Mouse (Mus musculus) kidney, postnatal 0 days (tissue): ENCODE measurements around the gene Fignl2. TPM values are rescaled to one million over a fixed set of nuclear protein-coding genes. Genes with fewer than 3 reads are reported as not detected.
"Not testable (repeated sequence)": the region's sequence is repeated elsewhere in the genome, so short reads cannot be mapped to it uniquely, and the experiment has no call there.

ENCODE experiments used
- ATAC-seq: fragments of 200-750 bp; cut with Nextera tagmentation; replicated peaks from 2 replicates; pipeline ENCODE4 v1.8.0; 2017; ENCODE audit warnings: low read depth, moderate number of reproducible peaks, moderate TSS enrichment, moderate library complexity; ENCODE audit not compliant: low FRiP score
- DNase-seq: peaks from one replicate; pipeline ENCODE4 v3.0.0-alpha.2; 2016; ENCODE audit warnings: low spot score
- H3K27ac ChIP-seq: fragments of 300-500 bp; sonication (generic); 2 replicates; pipeline ENCODE4 v1.5.1; 2014; ENCODE audit warnings: mild to moderate bottlenecking
- H3K27me3 ChIP-seq: fragments of 300-500 bp; sonication (generic); 2 replicates; pipeline ENCODE4 v1.6.1; 2014; ENCODE audit warnings: low read length, mixed read lengths; ENCODE audit not compliant: insufficient read depth
- H3K36me3 ChIP-seq: fragments of 300-500 bp; sonication (generic); 2 replicates; pipeline ENCODE4 v1.6.1; 2014; ENCODE audit warnings: low read length, mixed read lengths; ENCODE audit not compliant: insufficient read depth
- H3K4me1 ChIP-seq: fragments of 300-500 bp; sonication (generic); replicated peaks from 2 replicates; pipeline ENCODE4 v1.6.1; 2014; ENCODE audit warnings: antibody characterized with exemption, low read length, mixed read lengths; ENCODE audit not compliant: insufficient read depth
- H3K4me2 ChIP-seq: fragments of 300-500 bp; sonication (generic); 2 replicates; pipeline ENCODE4 v1.6.1; 2014; ENCODE audit warnings: mild to moderate bottlenecking, low read length, moderate library complexity, mixed read lengths
- H3K4me3 ChIP-seq: fragments of 300-500 bp; sonication (generic); replicated peaks from 2 replicates; pipeline ENCODE4 v1.5.1; 2014; ENCODE audit warnings: low read depth, low read length
- H3K9ac ChIP-seq: fragments of 300-500 bp; sonication (generic); 2 replicates; pipeline ENCODE4 v1.6.1; 2014; ENCODE audit warnings: low read depth, low read length
- H3K9me3 ChIP-seq: fragments of 300-500 bp; sonication (generic); replicated peaks from 2 replicates; pipeline ENCODE4 v1.6.1; 2016; ENCODE audit warnings: low read length, inconsistent platforms, mixed read lengths
- CTCF ChIP-seq: IDR thresholded peaks from 2 replicates; pipeline ENCODE4 v1.5.1; 2016; ENCODE audit warnings: antibody characterized with exemption, low read depth, mild to moderate bottlenecking, moderate library complexity
- WGBS: fragments of 180-500 bp; shearing (Covaris S2); extraction: QIAGEN DNeasy Blood & Tissue Kit; methylation state at CpG from one replicate; pipeline ENCODE4 v1.1.7; 2014; 5-methylcytosine and 5-hydroxymethylcytosine counted together
- polyA plus RNA-seq: library from polyadenylated mRNA; unstranded; fragments of >200 nt; fragmentation: Nextera tagmentation; extraction: Ambion mirVana; gene quantifications from 2 replicates; pipeline ENCODE4 v1.2.1, GENCODE M21; 2015

Fignl2 gene
- polyA plus RNA-seq, 1 experiment from 2014 or later = 0.47 TPM

DNA sequence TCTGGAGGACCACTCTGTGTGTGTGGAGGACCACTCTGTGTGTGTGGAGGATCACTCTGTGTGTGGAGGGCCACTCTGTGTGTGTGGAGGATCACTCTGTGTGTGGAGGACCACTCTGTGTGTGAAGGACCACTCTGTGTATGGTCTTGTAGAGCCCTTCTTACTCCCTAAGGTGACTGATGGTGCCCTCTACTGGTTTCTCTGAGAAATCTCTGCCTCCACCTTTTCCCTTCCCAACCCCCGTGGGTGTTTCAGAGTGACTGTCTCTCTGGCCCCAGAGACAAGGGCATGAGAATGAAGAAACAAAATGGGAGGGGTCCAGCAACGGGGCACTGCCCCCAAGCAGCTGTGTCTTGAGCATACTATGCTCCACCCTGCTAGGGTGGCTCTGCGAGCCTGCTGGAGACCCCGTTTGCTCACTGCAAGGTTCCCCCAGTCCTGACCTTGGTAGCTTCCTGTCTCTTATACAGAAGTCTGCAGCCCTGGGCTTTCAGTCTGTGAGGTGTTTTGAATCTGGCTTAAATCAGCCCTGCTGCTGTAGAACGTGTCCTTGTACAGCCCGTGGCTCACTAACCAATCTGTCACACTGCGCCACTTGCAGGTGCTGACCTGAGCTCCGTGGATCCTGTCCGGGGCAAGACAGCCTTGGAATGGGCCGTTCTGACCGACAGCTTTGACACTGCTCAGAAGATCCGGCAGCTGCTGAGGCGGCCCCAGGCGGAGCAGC lies 40.2 kb upstream of the Fignl2 start:
- H3K27ac ChIP-seq = no peak overlapping the region
- no peak overlapping the region for H3K9ac ChIP-seq
- H3K4me1 ChIP-seq = peaks cover 8% of the 10 kb centered on the region; the same call in 1 of the 2 replicates
- H3K27me3 ChIP-seq = no peaks in the 10 kb centered on the region
- no peak overlapping the region for H3K4me3 ChIP-seq
- DNase-seq (peak; percentile 78), ATAC-seq (0 out of 2 replicates have a peak, but pooled peaks have one; percentile 33)
- 52% methylated on average over 14 of the region's 14 CpGs for WGBS
- H3K4me2 ChIP-seq = no peak overlapping the region
- peak; percentile 73 for TF ChIP-seq CTCF
- H3K36me3 ChIP-seq = no peaks in the 10 kb centered on the region
- no peaks in the 10 kb centered on the region; the same call in 1 of the 2 replicates for H3K9me3 ChIP-seq

GRCm38 (mm10) chr15:101115511-101116110 lies 37.2 kb upstream of the Fignl2 start, which contains the start of gene Ankrd33:
Gene Ankrd33 (plus strand): TSS chr15:101115755.
- H3K9ac ChIP-seq = no peak within 1 kb of the TSS
- WGBS = 78% methylated on average over 5 of the region's 5 CpGs
- TF ChIP-seq CTCF = no peak
- no peak within 1 kb of the TSS for H3K27ac ChIP-seq
- DNase-seq = no peak
- no peaks in the 10 kb centered on the region for H3K27me3 ChIP-seq
- peaks cover 8% of the 10 kb centered on the region; the same call in 1 of the 2 replicates for H3K4me1 ChIP-seq
- H3K36me3 ChIP-seq = no peaks in the 10 kb centered on the region
- ATAC-seq = no peak
- H3K4me2 ChIP-seq = no peak within 1 kb of the TSS
- H3K9me3 ChIP-seq = no peaks in the 10 kb centered on the region; the same call in 1 of the 2 replicates
- no peak within 1 kb of the TSS for H3K4me3 ChIP-seq

DNA sequence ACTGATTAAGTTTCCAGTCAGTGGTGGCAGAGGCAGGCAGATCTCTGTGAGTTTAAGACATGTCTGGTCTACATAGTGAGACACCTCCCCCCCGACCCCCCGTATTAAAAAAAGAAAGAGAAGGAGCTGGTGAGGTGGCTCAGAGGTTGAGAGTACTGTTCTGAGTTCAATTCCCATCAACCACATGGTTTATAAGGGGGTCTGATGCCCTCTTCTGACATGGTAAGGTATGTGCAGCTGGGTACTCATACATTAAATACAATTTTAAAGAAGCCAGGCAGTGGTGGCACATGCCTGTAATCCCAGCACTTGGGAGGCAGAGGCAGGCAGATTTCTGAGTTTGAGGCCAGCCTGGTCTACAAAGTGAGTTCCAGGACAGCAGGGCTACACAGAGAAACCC lies 35.4 kb upstream of the Fignl2 start:
- H3K36me3 ChIP-seq, H3K9me3 ChIP-seq, H3K4me2 ChIP-seq, H3K4me1 ChIP-seq, H3K4me3 ChIP-seq, ATAC-seq, DNase-seq, H3K9ac ChIP-seq, H3K27ac ChIP-seq, H3K27me3 ChIP-seq: not testable (repeated sequence)
- 96% methylated on average over 2 of the region's 2 CpGs for WGBS
- TF ChIP-seq CTCF = peak; percentile 30; the same call in 1 of the 2 replicates

GRCm38 (mm10) chr15:101113176-101113575 lies 34.8 kb upstream of the Fignl2 start:
- WGBS = 56% methylated on average over 8 of the region's 8 CpGs
- Histone ChIP-seq H3K4me3 (no peak overlapping the region), H3K9ac (no peak overlapping the region), H3K4me2 (no peak overlapping the region), H3K9me3 (no peaks in the 10 kb centered on the region; the same call in 1 of the 2 replicates), H3K27ac (no peak overlapping the region), H3K4me1 (no peaks in the 10 kb centered on the region), H3K36me3 (no peaks in the 10 kb centered on the region), H3K27me3 (no peaks in the 10 kb centered on the region)
- TF ChIP-seq CTCF = no peak
- DNase-seq (peak; percentile 49), ATAC-seq (no peak)

- no peaks in the 10 kb centered on the region for H3K27me3 ChIP-seq
- DNase-seq (no peak), ATAC-seq (no peak)
- peak; percentile 19; the same call in 1 of the 2 replicates for TF ChIP-seq CTCF
- no peak overlapping the region for H3K9ac ChIP-seq
- no peaks in the 10 kb centered on the region for H3K4me1 ChIP-seq
- H3K4me2 ChIP-seq = no peak overlapping the region
- no peak overlapping the region for H3K27ac ChIP-seq
- no peaks in the 10 kb centered on the region for H3K9me3 ChIP-seq
- no peak overlapping the region for H3K4me3 ChIP-seq
- H3K36me3 ChIP-seq = no peaks in the 10 kb centered on the region
- WGBS = 82% methylated on average over 5 of the region's 5 CpGs
Observed at GRCm38 (mm10) chr15:101107906-101108671, 29.7 kb upstream of the Fignl2 start.

DNA sequence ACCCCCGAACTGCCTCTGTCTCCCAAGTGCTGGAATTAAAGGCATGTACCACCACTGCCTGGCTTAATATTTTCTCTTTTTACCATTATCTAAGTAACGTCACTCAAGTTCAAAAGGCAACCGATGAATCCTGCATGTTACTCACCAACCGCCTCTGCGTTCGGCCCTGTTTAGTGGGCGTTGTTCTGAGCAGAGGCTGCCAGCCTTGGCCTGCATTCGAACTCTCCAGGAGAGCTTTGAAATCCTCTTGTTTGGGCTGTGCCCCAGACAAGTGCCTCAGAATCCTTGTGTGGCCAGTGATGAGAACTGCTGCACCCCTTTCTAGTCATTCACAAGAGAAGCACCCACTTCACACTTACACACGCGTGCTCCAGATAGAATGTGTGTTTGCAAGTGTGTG lies 27.6 kb upstream of the Fignl2 start:
- H3K27ac ChIP-seq = no peak overlapping the region
- WGBS = 89% methylated on average over 10 of the region's 10 CpGs
- H3K9me3 ChIP-seq = no peaks in the 10 kb centered on the region
- no peak overlapping the region for H3K9ac ChIP-seq
- no peaks in the 10 kb centered on the region for H3K4me1 ChIP-seq
- DNase-seq (no peak), ATAC-seq (no peak)
- H3K27me3 ChIP-seq = no peaks in the 10 kb centered on the region
- no peak overlapping the region for H3K4me3 ChIP-seq
- H3K4me2 ChIP-seq = no peak overlapping the region
- no peak for TF ChIP-seq CTCF
- H3K36me3 ChIP-seq = no peaks in the 10 kb centered on the region
